Mouse (Mus musculus) adrenal gland, postnatal 4 days (tissue): ENCODE data around the gene Tmem8b. TPM values are rescaled to one million over a fixed set of nuclear protein-coding genes. Genes with fewer than 3 reads are reported as not detected.
A peak's percentile ranks its signal among the peaks of the same experiment; 100 is the strongest.

Source experiments
- DNase-seq, 2 experiments: peaks; one replicate each; pipeline ENCODE4 v3.0.0; 2021 to 2022; ENCODE audit warnings: low spot score in 2 of 2, mixed read lengths in 2 of 2
- long read RNA-seq, 2 experiments: library from polyadenylated mRNA; stranded (forward); transcript quantifications; one replicate each; pipeline ENCODE4 v2.0.0; 2021
- total RNA-seq, 2 experiments: library from RNA; stranded (reverse); gene quantifications; 2 replicates each; pipeline ENCODE4 v1.2.3; 2021

Gene Tmem8b
- 10 to 100 TPM; 11.3 to 11.6 TPM for total RNA-seq
- long read RNA-seq, experiment 1, partial matches to known transcripts = 0 of 2 reads
- long read RNA-seq, experiment 1, other reads (novel, unspliced or antisense) = 2 of 2 reads
- long read RNA-seq, experiment 2, partial matches to known transcripts = 3 of 8 reads
- long read RNA-seq, experiment 2, other reads (novel, unspliced or antisense) = 5 of 8 reads

GRCm38 (mm10) chr4:43668782-43669427 lies at the start of gene Tmem8b, which contains the start of gene Fam221b:
Gene Tmem8b (plus strand): TSS chr4:43668971.
Gene Fam221b (minus strand): TSS chr4:43669145.
- DNase-seq = peak; percentile 72 to 75

DNA sequence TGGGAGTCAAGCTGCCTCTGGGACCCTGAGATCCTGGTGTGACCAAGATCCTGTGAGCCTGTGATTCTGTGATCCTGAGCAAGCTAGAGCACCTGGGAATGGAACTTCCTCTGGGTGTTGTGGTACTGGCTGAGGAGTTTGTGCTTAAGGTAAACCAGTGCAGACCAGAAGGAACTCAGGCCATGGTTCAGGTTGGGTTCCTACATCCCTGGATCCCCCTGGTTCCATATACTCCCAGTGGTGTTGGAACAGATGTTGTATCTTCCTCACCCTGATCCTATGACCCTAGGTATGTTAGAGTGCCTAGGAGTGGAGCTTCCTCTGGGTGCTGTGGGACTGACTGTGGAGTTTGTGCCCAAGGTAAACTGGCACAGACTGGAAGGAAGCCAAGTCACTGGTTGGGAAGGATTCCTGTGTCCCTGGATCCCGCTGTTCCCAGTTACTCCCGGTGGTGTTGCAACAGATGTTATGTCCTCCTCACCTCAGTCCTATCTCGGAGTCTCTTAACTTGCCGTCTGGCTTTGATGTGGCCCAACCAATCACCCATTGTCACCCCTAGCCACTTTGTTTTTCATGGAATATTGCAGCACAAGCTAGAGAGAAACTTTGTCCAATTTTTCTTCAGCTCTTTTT lies 48.5 kb upstream of the Tmem8b start:
- no peak for DNase-seq

- no peak for DNase-seq
Measured at GRCm38 (mm10) chr4:43629106-43629817, 39.5 kb upstream of the Tmem8b start.

DNA sequence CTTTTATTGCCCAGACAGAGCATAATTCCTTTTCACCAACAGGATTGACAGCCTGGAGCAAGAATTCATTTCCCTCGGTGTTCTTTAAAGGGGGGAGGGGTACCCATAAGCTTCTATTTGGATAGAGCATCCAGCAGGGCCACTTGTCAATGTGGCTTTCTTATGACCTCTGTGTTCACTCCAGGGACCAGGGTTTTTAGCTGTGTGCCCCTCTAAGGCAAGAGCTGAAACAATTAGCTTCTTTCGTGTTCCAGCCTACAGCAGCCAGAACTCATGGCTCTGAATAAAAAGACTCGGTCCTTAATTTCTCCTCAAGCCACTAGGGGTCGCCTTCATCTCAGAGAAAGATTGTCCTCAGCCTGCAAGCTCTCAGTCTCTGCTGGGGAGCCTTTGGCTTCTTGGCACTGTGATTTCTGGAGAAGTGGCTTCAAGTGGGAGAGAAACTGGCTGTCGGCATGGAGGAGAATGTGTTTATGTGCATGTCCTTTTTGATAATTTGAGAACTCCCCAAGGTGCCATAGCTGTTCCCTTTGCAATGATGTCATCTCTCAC lies 38.7 kb upstream of the Tmem8b start:
- peak in 1 of 2 experiments; percentile 58 for DNase-seq

GRCm38 (mm10) chr4:43630671-43631045 lies 38.1 kb upstream of the Tmem8b start:
- no peak for DNase-seq

DNA sequence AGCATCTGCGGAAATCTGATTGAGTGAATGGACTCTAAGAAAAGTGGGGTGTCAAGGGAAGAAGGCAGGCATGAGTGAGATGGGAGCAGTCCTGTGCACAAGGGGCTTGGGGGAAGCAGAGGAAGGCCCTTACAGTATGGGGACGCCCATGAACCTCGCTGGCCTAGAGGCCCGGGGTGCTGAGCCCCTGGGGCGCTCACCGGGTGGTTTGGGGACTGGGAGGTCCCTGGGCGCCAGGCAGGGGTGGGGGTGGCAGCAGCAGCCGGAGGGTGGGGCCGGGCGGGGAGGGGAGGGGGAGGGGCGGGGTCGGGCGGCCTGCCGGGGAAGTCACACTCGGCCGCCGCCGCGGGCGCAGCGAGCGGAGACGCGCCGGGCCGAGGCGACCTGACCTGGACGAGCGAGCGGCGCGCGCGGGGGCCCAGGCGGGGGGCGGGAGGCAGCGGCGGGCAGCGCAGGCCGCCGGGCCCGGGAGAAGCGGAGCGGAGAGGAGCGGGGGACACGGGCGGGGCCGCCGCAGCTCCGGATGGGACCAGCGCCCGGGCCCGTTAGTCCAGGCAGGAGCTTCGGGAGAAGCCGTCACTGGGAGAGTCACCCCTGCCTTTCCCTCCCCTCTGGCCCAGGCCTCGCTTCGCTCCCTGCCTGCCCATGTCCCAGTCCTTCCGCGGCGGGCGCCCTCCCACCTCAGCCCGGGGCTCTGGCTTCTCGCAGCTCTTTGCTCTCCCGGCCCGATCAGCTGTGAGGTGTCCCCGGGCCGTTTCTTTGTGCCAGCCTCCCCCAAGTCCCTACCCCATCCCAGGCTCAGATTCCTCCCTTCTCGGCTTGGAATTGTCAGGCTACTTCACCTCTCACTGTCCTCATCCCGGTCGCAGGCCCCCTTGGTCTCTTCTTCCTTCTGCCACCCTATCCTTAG lies 37.5 kb upstream of the Tmem8b start, which contains the start of gene Npr2:
Gene Npr2 (plus strand): TSS at position 890 of the 910 bp plus-strand sequence.
- DNase-seq = peak in 1 of 2 experiments; percentile 24

GRCm38 (mm10) chr4:43631956-43632920 lies 36.5 kb upstream of the Tmem8b start:
- DNase-seq = no peak

- DNase-seq = no peak
Measured at GRCm38 (mm10) chr4:43633296-43633695, 35.5 kb upstream of the Tmem8b start.

GRCm38 (mm10) chr4:43633736-43634135 lies 35.0 kb upstream of the Tmem8b start:
- DNase-seq = no peak

GRCm38 (mm10) chr4:43634621-43635374 lies 34.0 kb upstream of the Tmem8b start:
- DNase-seq = no peak

GRCm38 (mm10) chr4:43636751-43637150 lies 32.0 kb upstream of the Tmem8b start:
- no peak for DNase-seq

DNA sequence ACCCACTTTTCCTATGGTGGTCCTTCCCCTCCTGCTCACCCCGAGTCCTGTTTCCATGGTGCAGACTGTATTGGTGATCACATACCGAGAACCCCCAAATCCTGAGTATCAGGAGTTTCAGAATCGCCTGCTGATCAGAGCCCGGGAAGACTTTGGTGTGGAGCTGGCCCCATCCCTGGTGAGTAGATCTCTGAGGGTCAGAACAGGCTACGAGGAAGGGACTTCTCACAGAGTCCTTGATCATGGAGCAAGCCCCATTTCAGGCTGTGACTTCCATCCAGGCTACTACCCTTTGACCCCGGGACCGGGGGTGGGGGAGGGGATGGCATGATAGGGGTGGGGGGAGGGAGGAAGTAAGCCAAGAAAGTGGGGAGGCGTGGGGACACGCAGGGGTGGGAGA lies 28.7 kb upstream of the Tmem8b start:
- DNase-seq = no peak

- DNase-seq = no peak
Measured at GRCm38 (mm10) chr4:43640491-43640890, 28.3 kb upstream of the Tmem8b start.

DNA sequence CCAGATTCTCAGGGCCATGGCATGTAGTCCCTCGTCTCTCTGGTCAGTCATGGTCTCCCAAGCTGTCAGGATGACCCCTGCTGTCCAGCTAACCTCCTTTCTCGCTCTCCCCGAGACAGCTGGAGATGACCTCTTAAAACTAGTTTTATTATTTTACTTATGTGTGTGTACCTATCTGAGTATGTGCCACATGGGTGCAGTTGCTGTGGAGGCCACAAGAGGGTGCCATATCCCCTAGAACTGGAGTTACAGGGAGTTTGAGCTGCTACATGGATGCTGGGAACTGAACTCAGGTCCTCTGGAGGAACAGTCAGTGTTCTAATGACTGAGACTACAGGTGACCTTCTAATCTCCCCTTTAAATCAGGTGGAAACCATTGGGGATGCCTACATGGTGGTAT lies 19.0 kb upstream of the Tmem8b start:
- DNase-seq = no peak

GRCm38 (mm10) chr4:43652726-43653125 lies 16.0 kb upstream of the Tmem8b start:
- DNase-seq = no peak

DNA sequence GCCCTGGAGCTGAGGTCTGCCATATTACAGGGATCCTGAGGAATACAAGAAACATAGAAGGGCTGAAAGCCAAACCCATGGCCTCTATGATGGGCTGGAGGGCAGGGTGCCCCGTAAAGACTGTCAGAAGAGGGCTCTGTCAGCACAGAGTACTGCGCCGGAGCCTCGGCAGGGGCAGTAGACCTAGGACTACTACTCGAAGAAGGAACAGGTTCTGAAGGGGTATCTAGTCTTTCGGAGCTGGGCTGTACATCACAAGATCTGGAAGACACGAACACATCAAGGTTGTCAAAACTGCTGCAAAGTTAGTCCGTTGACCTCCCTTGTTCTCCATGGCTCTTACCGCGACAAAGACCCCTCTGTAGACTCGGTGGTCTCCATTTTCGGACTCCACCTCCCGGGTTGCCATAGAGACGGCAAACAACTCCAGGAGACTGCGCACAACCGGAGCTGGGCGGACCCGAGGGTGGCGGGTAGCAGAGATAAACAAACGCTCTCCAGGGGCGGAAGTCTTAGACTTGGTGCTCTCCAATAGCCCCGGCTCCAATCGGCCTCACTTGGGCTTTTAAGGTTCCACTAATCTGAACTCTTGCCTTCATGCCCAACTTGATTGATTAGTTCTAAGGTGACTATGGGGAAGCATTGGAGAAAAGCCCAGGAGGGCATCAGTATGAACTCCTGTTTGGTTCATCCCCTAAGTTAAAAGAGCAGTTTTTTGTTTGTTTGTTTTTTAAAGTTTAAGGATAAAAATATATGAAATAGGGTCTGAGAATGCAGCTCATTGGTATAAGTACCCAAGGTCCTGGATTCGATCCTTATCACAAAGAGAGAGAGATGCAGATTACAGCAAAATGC lies 15.4 kb upstream of the Tmem8b start, which contains the start of gene Spag8:
Gene Spag8 (minus strand): TSS at position 434 of the 855 bp plus-strand sequence.
- no peak for DNase-seq

DNA sequence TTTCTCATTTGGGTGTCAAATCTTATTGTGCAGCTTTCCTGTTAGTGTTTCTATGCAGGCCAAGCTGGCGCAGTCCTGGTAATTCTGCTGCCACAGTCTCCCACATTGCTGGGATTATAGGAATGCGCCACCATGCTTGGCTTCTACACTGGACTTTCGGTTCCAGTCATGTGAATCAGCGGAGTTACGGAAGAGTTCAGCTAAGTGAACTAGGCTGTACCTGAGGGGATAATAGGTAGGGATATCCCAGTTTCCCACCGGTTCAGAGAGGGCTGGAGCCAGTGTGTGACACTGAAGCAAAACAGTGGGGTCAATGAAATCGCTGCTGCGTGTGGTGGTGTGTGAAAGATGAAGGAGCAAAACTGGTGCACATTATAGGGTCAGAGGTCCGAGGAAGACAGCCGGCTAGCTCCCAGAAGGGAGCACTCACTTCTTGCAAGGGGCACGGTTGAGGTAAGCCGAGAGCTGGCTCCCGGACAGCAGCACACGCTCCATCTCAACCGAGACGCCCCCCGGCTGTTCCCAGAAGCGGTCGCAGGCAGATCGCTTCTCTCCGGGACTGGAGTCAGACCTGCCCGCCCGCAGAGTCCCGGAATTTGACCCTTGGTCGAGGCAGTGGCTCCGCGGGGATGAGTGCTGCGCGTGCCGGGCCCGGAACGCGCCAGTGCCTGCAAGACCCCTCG lies 13.0 kb upstream of the Tmem8b start:
- peak in 1 of 2 experiments; percentile 30 for DNase-seq
